Mouse (Mus musculus): ENCODE results near the gene Rab3gap1. TPM values are rescaled to one million over a fixed set of nuclear protein-coding genes. Genes with fewer than 3 reads are reported as not detected.

The Rab3gap1 gene
- polyA plus RNA-seq, 1 experiment from 2014 or later, result 13.3 TPM

- Histone ChIP-seq H3K4me3 (no peak overlapping the region), H3K27me3 (replicated peaks) (no peaks in the 10 kb centered on the region), H3K4me1 (no peaks in the 10 kb centered on the region), H3K36me3 (peaks cover 19% of the 10 kb centered on the region), H3K4me2 (no peak overlapping the region), H3K9me3 (replicated peaks) (no peaks in the 10 kb centered on the region), H3K27ac (no peak overlapping the region), H3K9ac (no peak overlapping the region)
- 60% methylated on average over 4 of the region's 4 CpGs for WGBS (ENCODE audit: insufficient replicate concordance)
- ATAC-seq, result no peak
These were observed 120.8 kb downstream of the Rab3gap1 start for GRCm38 (mm10) chr1:127989387-127989786.

- H3K9ac ChIP-seq, result no peak overlapping the region
- no peak overlapping the region for H3K4me2 ChIP-seq
- ATAC-seq, result peak; percentile 46; the same call in 1 of the 2 replicates
These were observed 121.5 kb downstream of the Rab3gap1 start for GRCm38 (mm10) chr1:127989876-127990731.

More at GRCm38 (mm10) chr1:127989876-127990731, 121.5 kb downstream of the Rab3gap1 start:
- 60% methylated on average over 9 of the region's 9 CpGs for WGBS (ENCODE audit: insufficient replicate concordance)
- H3K27me3 ChIP-seq (replicated peaks), result no peaks in the 10 kb centered on the region
- H3K4me3 ChIP-seq, result no peak overlapping the region
- H3K4me1 ChIP-seq, result no peaks in the 10 kb centered on the region
- no peak overlapping the region for H3K27ac ChIP-seq
- H3K9me3 ChIP-seq (replicated peaks), result no peaks in the 10 kb centered on the region
- H3K36me3 ChIP-seq, result peaks cover 19% of the 10 kb centered on the region

Other genes with a start within 250 kb of the Rab3gap1 start
- 0.79 and 1.3 TPM in 2 replicates for gene Tmem163, start 189.2 kb upstream of the Rab3gap1 start, polyA plus RNA-seq (2016; fragmentation: Nextera tagmentation; extraction: Ambion mirVana)
- 8.4 and 8.5 TPM in 2 replicates for gene Acmsd, start 139.4 kb upstream of the Rab3gap1 start, polyA plus RNA-seq (2016; fragmentation: Nextera tagmentation; extraction: Ambion mirVana)
- gene Ccnt2, start 94.6 kb upstream of the Rab3gap1 start, polyA plus RNA-seq (2016; fragmentation: Nextera tagmentation; extraction: Ambion mirVana), result 42.3 and 43.9 TPM in 2 replicates
- gene Map3k19, start 13.7 kb upstream of the Rab3gap1 start, polyA plus RNA-seq (2016; fragmentation: Nextera tagmentation; extraction: Ambion mirVana), result not detected in 2 replicates
- 7.0 and 7.5 TPM in 2 replicates for gene Zranb3, start 234.3 kb downstream of the Rab3gap1 start, polyA plus RNA-seq (2016; fragmentation: Nextera tagmentation; extraction: Ambion mirVana)
- gene R3hdm1, start 234.5 kb downstream of the Rab3gap1 start, polyA plus RNA-seq (2016; fragmentation: Nextera tagmentation; extraction: Ambion mirVana), result 48.3 and 48.7 TPM in 2 replicates